Comparison of ENCODE assay signal across 24 mouse cellular contexts in the genomic region with DNA sequence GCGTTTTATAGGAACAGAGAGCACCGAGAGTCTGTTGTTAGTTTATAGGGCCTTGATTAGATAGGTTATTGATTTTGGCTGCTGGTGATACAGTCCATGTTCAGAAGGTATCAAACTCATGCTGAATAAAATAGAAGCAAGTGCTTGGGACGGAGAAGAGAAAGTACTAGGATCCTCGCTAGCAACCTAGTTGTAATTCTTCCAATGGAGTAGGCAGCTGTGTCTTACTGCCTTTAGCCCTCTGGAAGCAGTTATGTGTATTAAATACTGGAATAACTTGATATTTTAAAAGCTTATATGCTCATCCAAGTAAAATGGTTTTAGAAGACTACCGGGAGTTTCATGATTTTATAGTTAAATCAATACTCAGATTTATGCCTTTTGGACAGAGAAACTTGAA.
"Had no signal": no experiment of that assay in that cellular context is flagged by ENCODE, and none has a peak within 500 bp of the region (broad histone marks: within the 10 kb centered on the region; RNA-seq: fewer than 3 reads in every experiment).

No protein-coding gene starts in this region.

- H3K36me3 ChIP-seq: heart, embryonic 10.5 days; heart, embryonic 12.5 days; hindbrain, embryonic 10.5 days; hindbrain, embryonic 12.5 days; intestine, embryonic 15.5 days had no signal

- DNase-seq: gastrocnemius, adult 2 months; gastrocnemius, postnatal 10 days; gastrocnemius, postnatal 25 days; heart, adult 18-20 months; heart, postnatal 10 days; heart, postnatal 4 days; kidney, adult 18-20 months; kidney, adult 8-10 months; kidney, postnatal 10 days; kidney, postnatal 25 days; kidney, postnatal 4 days; liver had no signal

- H3K9me3 ChIP-seq: heart, embryonic 10.5 days; heart, embryonic 12.5 days; hindbrain, embryonic 10.5 days; hindbrain, embryonic 12.5 days; intestine, embryonic 15.5 days had no signal

- H3K9ac ChIP-seq: heart, embryonic 12.5 days; hindbrain, embryonic 12.5 days; hindbrain, embryonic 14.5 days; intestine, embryonic 15.5 days; liver, embryonic 14.5 days had no signal

- H3K27ac ChIP-seq: gastrocnemius, adult 2 months; heart, embryonic 10.5 days; hindbrain, embryonic 10.5 days; hindbrain, embryonic 12.5 days; hindbrain, embryonic 14.5 days; intestine, embryonic 15.5 days; layer of hippocampus, adult 2 months; liver, embryonic 14.5 days had no signal

- H3K4me3 ChIP-seq: gastrocnemius, adult 2 months; heart, embryonic 10.5 days; heart, embryonic 12.5 days; hindbrain, embryonic 10.5 days; hindbrain, embryonic 12.5 days; intestine, embryonic 15.5 days; layer of hippocampus, adult 2 months had no signal

- ATAC-seq: hindbrain, embryonic 16.5 days; inflammation-experienced regulatory T-cells, adult 6 months; intestine, embryonic 15.5 days; intestine, postnatal 0 days had no signal

- H3K4me2 ChIP-seq: heart, embryonic 12.5 days; hindbrain, embryonic 12.5 days; hindbrain, embryonic 14.5 days; intestine, embryonic 15.5 days; liver, embryonic 11.5 days had no signal

- H3K4me1 ChIP-seq: heart, embryonic 10.5 days; heart, embryonic 12.5 days; hindbrain, embryonic 10.5 days; hindbrain, embryonic 12.5 days; intestine, embryonic 15.5 days had no signal

- H3K27me3 ChIP-seq: heart, embryonic 12.5 days; hindbrain, embryonic 12.5 days; intestine, embryonic 15.5 days had no signal
